Mouse (Mus musculus) cerebellum, postnatal 36 days (tissue): Measurements from ENCODE around the gene Srgap2.
A peak's percentile ranks its signal among the peaks of the same experiment; 100 is the strongest.
"Not testable (repeated sequence)": the region's sequence is repeated elsewhere in the genome, so short reads cannot be mapped to it uniquely, and the experiment has no call there.

Source experiments
- DNase-seq, 2 experiments: peaks; one replicate each; pipeline ENCODE4 v3.0.0; 2021 to 2022; ENCODE audit warnings: mixed read lengths in 2 of 2

The Srgap2 gene

DNA sequence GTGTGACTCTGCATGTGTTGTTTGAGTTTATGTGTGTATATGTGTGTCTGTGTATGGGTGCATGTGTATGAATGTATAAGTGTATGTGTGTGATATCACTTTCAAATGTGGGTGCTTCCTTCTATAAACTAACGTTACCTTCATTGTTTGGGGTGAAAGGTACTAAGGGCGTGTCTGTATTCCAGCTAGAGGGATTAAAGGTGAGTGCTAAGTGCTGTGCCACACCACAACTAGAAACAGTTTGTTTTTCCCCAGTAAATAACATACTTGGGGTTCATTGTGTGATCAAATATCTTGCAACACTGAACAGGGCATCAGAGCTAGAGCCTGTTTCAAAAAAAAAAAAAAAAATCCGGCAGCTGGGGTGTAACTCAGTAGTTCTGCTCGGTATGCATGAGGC is 245.4 kb downstream of the Srgap2 start:
- no peak for DNase-seq

DNA sequence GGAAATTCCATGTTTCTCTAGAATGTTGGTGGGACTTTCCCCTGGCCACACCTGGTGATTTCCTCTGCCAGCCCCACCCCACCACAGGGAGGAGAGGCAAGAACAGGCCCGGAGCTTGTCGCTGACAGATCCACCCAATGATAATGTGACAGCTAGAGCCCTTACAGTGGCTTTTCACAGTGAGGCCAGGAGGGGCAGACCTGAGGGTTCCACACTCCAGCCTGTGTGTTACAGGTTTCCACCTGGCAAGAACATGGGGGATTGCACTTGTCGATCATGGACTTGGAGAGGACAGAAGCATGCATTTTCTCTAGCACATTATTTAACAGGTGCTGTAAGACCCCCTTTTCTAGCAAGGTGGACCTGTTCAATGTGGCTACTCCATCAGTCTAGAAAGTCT is 246.9 kb downstream of the Srgap2 start:
- DNase-seq: no peak

DNA sequence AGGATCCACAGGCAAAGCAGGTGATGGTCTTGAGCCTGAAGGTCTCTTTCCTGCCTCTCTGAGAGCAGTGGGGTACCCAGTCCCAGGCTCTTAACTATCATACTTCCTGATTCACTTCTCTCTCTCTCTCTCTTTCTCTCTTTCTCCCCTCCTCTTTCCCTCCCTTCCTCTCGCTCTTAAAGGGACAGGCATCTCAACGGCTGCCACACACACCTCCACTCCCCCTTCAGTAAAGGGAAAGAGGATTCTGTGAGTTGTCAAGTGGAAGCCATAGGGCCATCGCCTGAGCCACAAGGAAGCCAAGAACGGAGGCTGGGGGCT is 247.7 kb downstream of the Srgap2 start, which contains the start of gene Ikbke:
Gene Ikbke, minus strand, starts transcription at position 151 of the 321 bp plus-strand sequence.
- DNase-seq: no peak

DNA sequence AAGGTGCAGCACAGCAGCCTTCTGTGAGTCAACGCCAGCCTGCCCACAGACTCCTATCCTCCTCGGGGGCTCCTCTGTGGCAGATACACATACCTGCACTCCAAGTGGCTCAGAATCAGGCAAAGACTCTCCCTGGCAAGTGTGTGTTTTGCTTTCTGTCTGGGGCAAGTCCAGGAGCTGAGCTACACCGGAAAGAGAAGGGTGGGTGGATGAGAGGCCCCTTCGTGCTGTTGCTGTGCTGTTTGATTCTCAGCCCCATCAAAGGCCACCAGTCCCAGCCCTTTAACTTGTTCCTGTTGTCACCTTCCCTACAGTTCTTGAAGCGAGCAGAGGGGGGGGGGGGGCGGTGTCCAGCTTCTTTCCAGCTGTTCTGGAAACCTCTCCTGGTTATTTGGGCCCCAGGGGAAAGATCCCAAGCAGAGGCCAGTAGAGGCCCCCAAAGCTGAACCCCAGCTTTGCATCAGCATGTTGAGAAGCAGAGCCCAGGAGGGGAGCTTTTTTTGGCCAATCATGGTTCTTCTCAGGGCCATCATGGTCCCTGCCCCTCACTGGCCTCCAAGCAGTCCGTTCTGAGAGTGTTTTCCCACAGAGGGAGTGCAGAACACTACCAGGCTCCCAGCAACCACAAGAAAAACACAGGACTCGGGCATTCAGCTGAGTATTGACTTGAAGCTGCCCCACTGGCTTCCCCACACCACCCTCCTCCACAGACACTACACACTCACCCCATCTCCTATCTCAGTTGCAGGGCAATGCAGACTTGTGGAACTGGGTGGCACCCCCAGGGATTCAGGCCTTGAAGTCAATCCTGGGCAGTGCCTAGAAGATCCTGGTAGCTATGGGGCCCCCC is 248.3 kb downstream of the Srgap2 start:
- DNase-seq: no peak

DNA sequence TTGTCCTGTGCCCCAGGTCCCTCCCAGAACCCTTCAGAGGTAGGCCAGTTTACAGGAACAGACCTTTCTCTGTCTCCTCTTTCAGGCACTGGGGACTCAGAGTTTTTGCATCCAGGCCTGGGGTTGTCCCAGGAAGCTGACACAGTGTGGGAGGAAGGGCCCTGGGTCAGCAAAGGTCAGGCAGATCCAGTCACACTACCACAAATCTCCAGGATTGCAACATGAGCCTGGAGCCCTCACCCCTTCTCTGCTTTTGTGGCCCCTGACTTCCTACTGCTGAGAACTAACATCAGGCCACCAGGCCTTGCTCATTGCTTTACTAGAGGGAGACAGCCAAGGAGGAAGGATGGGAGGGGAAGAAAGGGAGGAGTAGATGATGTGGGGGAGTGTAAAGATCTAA is 250.3 kb downstream of the Srgap2 start:
- DNase-seq: no peak

DNA sequence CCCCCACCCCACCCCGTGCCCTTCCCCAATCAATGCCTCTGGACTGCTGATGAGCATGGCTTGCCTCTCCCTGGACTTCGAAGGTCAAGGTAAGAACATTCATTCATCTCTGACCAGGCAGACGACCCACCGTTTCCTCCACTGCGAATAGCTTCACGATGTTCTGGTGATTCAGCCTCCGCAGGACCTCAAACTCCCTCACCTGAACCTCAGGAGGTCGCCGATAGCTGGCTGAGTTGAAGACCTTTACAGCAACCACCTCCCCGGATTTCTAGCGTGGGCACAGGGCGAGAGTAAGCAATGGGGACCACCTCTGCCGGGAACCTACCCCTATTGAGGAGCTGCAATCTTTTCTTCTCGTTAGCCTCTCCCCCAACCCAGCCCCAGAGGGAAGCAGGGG is 251.6 kb downstream of the Srgap2 start:
- no peak for DNase-seq

DNA sequence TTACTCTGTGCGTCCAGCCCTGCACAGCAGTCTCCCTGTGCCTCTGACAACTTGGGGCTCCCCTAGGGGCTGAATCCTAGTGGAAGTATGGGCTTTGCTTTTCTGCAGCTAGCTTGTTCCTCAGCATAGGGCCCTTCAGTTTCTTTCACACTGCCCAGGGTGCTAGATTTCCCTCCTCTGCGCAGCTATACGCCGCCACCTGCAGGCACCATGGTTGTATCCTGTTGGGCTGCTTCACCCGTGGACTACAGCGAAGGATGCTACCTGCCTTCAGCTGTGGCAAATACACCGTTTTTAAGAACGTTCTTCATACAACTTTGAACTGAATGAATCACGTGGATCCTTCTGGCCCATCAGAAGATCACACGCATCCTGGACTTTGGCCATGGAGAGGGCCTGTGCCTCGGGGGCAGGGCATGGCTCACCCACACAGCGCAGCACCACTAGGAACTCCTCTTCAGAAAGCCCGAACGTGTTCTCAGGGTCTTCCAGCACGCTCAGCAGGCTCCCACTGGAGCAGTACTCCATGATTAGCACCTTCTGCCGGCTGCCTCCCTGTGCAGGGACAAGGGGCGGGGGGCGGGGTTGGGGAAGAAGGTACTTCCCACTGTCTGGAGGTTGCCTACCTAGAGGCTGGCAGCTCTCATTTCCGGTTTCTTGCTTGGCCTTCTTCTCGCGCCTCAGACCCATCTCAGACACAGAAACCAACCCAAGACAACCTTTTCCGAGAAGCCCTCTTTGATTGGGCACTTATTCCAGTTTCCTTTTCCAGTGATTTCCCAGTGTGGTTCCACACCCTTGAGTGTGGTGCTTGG is 252.2 kb downstream of the Srgap2 start:
- DNase-seq: no peak

DNA sequence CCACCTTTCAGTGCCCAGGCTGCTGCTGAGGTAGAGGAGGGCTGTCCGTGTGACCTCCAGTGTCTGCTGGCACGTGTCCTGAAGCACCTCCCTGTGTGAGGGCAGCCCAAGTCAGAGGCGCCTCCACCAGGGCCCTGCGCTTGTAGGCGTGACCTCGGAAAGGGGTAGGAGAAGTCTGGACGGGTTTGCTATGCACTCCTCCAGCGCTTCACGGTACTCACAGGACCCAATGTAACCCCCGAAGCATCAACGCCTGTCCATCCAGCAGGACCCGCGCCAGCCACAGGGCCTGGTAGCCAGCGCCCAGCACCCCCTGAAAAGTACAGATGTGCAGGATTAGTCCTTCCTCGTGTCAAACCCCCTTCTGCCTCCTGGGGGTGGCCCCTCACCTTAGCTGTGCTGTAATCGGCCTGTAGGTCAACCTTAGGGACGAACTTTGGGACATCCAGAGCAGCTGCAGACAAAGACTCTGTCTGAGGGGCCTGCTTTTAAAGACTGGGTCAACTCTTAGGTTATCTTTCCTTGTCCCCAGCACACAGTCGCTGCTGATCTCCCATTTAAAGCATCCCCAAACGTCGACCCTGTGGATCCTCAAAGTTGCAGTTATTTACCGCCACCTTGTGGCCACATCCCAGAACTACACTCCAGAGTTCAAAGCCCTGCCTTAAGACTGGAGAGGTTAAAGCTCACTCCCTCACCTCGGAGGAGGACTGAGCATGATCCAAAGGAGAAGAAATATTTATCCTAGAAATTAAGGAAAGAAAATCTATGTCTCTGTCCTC is 257.2 kb downstream of the Srgap2 start:
- DNase-seq: peak; percentile 80 to 88

DNA sequence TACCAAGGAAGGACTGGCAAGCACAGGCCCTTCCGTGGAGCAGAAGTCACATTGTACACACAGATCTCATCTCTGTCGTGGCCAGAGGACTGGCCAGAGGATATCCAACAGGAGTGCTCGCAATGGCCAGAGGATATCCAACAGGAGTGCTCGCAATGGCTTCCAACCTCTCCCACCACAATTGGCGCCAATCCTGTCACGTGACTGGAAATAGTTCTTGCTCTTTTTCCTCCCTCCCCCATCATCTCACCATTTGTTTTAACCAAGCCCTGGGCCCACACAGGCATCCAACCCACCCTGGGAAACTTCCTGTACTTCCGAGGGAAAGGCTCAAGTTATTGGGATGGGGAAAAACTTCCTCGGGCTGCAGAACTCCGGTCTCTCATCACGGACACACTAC is 258.4 kb downstream of the Srgap2 start:
- DNase-seq: no peak

DNA sequence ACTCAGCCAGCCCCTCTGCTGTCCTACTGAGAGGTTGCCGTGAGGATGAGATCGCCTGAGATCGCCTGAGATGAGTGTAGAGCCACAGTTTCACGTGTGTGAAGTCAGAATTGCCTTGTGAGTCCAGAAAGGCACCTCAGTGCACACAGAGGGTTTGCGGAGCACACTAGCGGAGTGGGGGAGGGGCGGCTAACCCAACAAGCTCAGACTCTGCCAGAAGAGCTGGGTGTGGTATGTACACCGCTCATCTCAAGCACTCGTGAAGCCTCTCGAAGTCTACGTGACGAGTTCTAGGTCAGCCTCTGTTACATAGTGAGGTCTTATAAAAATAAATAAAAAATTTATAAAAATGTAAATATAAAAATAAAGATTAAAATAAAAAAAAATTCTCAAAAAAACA is 263.2 kb downstream of the Srgap2 start:
- no peak for DNase-seq

DNA sequence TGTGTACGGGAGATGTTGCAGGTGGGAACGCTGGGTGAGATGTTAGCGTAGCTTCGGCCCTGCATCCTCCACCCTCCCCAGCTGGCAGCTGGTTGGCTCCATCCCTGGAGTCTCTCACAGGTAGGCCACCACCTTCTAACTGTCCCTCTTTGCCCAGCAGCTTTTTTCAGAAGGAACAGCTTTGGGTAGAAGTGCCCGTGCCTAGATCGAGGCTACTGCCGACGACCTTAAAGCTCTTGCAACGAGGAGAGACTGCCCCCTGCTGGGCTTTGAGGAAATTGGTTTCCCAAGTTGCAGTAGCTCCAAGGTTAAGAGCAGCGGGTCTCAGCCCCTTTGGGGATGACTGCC is 266.9 kb downstream of the Srgap2 start:
- DNase-seq: peak; percentile 72 to 73

DNA sequence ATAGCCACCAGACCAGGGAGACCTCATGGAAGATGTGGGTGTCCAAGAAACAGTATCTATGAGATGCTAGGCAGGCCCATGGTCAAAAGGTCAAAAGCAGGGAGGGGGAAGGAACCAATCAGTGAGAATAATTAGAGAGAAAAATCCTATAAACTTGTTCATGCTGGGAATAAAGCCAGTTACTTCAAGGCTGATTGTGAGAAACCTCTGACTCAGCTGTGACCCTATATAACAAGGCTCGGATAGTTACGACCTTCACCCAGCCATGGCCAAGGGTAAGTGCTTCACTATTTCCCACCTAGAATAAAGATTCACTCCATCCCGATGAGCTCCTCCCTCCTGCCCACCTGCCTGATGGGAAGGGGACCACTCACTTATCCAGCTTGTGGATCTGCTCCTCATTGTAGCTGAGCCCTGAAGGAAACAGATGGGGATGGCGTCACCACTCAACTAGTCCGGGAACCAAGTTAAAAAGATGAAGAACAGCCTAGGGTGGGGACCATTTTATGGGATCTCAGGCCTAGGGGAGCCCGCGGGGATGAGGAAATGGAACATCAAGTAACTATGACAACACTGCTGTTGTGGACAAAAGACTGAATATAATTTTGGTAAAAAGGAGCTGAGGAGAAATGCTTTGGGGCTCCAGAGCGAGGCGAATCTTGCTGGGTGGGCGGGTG is 267.4 kb downstream of the Srgap2 start:
- DNase-seq: no peak

DNA sequence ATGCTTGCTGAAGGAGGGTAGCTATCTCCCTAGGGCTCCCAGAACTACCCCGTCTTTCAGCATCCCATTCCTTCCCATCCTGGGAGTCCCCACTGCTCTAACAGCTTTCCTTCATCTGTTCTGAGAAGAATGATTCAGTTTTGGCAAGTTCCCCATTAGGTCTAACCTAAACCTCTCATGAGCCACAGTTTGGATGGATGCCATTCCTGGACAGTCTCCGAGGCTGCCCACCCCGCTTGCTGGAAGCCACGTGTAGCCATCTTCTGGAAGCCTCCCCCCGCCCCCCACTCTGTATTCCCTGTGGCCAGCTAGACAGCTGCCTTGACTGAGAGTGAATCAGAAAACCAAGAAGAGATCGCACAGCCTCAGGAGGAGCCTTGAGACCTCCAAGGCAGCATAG is 269.9 kb downstream of the Srgap2 start:
- no peak for DNase-seq

DNA sequence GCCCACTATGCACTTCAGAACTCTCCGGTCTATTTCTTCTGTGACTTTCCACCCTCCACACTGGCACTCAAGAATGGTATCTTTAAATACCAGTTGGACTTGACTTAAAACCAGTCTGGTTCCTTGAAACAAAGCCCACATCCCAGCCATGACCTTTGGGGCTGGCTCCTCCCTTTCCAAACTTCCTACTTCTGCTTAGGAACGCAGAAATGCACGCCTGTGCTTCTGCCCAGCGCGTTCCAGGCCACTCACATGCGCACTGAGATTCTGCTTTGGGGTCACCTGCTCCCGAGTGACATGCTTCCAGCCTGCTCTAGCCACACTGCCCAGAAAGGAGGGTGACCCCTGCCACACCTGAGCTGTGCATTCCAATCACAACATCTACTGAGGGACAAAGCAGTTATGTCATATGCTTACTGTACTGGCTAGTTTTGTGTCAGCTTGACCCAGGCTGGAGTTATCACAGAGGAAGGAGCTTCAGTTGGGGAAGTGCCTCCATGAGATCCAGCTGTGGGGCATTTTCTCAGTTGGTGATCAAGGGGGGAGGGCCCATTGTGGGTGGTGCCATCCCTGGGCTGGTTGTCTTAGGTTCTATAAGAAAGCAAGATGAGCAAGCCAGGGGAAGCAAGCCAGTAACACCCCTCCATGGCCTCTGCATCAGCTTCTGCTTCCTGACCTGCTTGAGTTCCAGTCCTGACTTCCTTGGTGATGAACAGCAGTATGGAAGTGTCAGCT is 274.5 kb downstream of the Srgap2 start:
- not testable (repeated sequence) for DNase-seq

DNA sequence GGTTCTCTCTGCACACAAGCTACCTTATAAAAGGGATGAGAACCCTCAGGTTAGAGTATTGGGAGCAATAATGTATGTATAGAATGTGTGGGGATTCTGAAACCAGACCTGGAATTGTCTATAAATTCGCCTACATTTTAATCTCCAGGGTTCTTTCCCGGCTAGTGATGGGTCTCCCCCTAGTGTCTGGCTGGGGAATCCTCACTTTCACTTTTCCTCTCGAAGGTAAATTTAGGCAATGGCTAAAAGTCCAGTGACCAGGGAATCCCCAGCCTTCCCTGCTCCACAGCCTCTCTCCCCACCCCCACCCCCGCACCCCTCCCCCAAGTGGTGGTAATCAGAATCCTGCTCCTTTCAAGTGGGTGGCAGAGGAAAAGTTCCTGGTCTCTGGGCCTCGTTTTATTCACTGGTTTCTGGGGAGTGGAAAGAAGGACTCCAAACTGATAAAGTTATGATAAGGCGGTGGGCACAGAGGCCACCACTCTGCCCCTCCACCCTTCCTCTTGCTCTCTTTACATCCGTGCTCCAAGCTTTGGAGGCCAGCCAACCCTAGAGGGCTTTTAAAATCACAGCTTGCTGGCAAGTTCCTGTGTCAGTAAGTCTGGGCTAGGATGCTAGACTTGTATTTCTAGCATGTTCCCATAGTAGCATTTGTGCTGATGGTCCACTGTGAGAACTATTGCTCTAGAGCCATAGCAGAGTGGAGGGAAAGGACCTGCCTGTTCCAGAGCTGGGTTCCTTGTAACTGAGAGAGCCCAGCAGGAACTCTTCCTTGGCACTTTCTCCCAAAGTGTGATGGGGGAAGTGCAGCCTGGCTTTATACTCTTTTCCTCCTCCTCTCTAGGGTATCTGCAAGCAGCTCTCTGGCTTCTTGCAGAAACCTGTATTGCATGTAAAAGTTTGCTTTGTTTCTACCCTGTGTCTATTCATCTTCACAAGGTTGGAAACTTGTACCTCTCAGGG is 280.4 kb downstream of the Srgap2 start:
- DNase-seq: peak; percentile 60 to 68

DNA sequence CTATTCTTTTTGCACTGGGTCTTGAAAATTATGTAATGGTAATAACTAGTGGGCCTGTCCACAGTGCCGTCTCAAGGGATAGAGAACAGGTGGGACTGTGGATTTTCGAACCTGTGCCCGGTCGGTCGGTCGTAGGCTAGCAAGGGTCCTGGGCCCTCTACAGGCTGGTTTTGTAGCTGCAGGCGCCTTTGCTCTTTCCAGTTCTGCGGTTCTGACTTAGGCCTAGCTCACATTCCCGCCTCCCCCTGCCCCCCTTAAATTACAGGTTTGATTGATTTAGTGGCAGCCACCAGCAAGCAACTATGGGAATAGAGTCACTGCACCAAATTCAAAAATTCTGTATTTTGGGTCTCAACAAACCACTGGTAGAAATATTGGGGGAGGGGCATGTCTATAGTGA is 281.2 kb downstream of the Srgap2 start:
- peak; percentile 63 to 64 for DNase-seq

DNA sequence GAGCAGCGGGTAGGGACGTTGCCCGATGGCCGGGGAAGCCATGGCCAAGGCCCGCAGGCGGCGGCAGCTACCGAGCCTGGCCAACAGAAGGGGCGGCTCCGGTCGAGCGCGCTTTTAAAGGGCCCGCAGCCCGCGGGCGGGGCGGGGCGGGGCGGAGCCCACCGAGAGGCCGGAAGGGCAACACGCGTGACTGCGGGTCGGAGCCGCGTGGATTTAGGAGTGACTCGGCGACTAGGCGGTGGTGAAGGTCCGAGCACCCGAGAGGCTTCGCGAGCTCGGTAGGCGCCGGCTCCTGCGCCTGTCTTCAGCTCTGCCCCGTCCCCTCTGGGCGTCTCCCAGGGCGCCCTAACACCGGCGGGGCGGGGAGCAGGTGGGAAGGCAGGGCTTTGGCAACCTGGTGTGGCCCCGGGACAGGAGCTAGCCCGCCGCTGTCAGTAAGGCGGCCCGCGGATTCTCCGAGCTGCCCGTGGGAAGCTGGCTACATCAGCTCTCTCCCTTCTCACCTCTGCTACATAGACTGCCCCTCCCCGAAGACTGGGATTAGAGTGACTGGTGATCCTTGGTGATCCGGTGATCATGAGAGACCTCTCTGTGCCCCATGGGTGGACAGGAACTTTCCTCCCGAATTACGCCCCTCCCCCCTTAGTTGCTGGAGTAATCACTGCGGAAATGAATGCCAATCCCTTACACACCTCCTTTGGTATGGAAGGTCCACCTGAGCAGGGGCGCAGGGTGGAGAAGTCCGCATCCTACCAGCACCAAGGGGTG is 281.9 kb downstream of the Srgap2 start, which contains the start of gene Rassf5:
Gene Rassf5, minus strand, starts transcription at position 170 of the 768 bp plus-strand sequence.
- peak; percentile 81 to 84 for DNase-seq

DNA sequence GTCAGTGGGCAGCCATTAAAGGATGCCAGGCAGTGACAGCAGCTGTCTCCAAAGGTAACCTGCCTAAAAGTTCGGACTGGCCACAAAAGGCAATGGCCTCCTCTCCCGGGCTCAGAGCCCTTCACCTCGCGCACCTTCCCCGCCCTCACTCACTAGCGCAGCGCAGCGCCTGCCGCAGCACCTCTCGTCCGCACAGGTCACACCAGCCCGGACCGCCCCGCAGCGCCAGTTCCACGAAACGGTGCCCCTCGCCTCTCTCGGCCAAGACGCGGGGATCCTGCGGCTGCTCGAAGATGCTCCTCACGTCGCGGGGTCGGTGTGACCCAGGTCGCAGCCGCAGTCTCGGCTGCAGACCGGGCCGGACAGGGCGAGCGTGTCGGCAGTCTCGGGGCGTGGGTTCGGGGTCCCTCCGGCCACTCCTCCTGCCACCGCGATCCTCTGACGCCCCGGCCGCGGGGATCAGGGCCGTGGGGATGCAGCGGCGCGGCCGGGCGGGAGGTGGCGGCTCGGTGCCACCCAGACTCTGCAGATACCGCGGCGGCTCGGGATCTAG is 282.5 kb downstream of the Srgap2 start:
- peak; percentile 50 to 53 for DNase-seq

DNA sequence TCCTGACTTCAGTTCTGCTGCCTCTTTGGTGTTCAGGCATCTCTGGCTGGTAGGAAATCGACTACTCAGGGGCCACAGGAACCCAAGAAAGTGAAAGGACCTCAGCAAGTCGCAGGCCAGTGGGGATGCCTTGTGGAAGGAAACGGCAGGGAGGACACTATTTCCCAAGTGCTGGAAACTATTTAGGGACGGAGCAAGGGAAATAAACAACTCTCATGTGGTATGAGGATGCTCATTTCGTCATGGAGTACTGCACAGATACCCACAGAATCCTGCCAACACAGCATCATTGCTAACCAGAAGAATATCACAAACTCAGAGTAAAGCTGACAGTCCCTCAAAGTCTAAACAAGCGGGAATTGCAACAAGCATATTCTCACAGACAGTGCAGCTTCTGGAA is 284.2 kb downstream of the Srgap2 start:
- no peak for DNase-seq
